Mouse (Mus musculus) urinary bladder, postnatal 25 days (tissue): ENCODE data around the gene Mindy2.

Experiments used
- DNase-seq: peaks from one replicate; pipeline ENCODE4 v3.0.0; 2022; ENCODE audit warnings: low spot score

The Mindy2 gene

GRCm38 (mm10) chr9:70657013-70657967 is at the start of gene Mindy2:
Gene Mindy2, minus strand, starts transcription at chr9:70657174.
- peak; percentile 98 for DNase-seq

GRCm38 (mm10) chr9:70706444-70706843 is 49.5 kb upstream of the Mindy2 start:
- no peak for DNase-seq

GRCm38 (mm10) chr9:70703597-70704203 is 46.7 kb upstream of the Mindy2 start:
- DNase-seq = no peak

- DNase-seq = no peak
These were observed 41.1 kb upstream of the Mindy2 start for GRCm38 (mm10) chr9:70698090-70698489.

- DNase-seq = no peak
These were observed 38.7 kb upstream of the Mindy2 start for GRCm38 (mm10) chr9:70695723-70696122.

- DNase-seq = no peak
These were observed 35.1 kb upstream of the Mindy2 start for GRCm38 (mm10) chr9:70691772-70692693.

- no peak for DNase-seq
These were observed 33.6 kb upstream of the Mindy2 start for GRCm38 (mm10) chr9:70690579-70690978.

GRCm38 (mm10) chr9:70689926-70690325 is 33.0 kb upstream of the Mindy2 start:
- DNase-seq = no peak

- DNase-seq = no peak
These were observed 31.5 kb upstream of the Mindy2 start for GRCm38 (mm10) chr9:70688301-70688968.

GRCm38 (mm10) chr9:70682202-70682601 is 25.2 kb upstream of the Mindy2 start:
- DNase-seq = no peak

GRCm38 (mm10) chr9:70679132-70680091 is 22.4 kb upstream of the Mindy2 start:
- DNase-seq = peak; percentile 36

GRCm38 (mm10) chr9:70678682-70679131 is 21.7 kb upstream of the Mindy2 start, which contains the start of gene Adam10:
Gene Adam10, plus strand, starts transcription at chr9:70678997.
- DNase-seq = peak; percentile 98

- DNase-seq = no peak
These were observed 19.0 kb upstream of the Mindy2 start for GRCm38 (mm10) chr9:70675961-70676360.

- DNase-seq = no peak
These were observed 18.1 kb upstream of the Mindy2 start for GRCm38 (mm10) chr9:70675117-70675516.

GRCm38 (mm10) chr9:70673656-70674055 is 16.7 kb upstream of the Mindy2 start:
- DNase-seq = no peak

GRCm38 (mm10) chr9:70671772-70672579 is 15.0 kb upstream of the Mindy2 start:
- DNase-seq = no peak

- DNase-seq = no peak
These were observed 14.3 kb upstream of the Mindy2 start for GRCm38 (mm10) chr9:70671278-70671677.

GRCm38 (mm10) chr9:70670381-70670780 is 13.4 kb upstream of the Mindy2 start:
- no peak for DNase-seq

- no peak for DNase-seq
These were observed 12.2 kb upstream of the Mindy2 start for GRCm38 (mm10) chr9:70669197-70669596.
